Mouse (Mus musculus): ENCODE measurements at regions not wholly inside any gene's neighbourhood (a gene's known extent, or its start where the extent isn't known, plus 50 kb on each side); places are given as distances from the start of the nearest gene placed in this dataset.

DNA sequence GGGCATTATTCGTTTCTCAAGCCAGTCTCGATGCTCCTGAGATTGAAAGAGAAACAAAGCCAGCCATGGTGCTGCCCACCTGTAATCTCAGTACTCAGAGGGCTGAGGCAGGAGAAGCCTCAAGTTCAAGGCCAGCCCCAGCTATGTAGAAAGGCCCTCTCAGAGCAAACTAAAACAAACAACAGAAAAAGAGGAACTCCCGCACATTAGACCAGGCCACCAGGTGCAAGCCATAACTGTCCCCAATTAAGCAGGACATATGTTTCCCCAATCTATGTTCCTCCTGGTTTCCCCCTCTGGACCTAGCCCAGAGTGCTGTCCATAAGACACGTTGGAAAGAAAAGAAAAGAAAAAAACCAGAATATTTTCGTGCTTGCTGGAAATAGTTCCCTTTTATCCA, 142.5 kb downstream of the Cdc5l start:
- DNase-seq (ENCODE audit: extremely low spot score), result no peak

GRCm38 (mm10) chr17:45285621-45286189, 147.8 kb downstream of the Cdc5l start:
- DNase-seq (ENCODE audit: extremely low spot score), result no peak

DNA sequence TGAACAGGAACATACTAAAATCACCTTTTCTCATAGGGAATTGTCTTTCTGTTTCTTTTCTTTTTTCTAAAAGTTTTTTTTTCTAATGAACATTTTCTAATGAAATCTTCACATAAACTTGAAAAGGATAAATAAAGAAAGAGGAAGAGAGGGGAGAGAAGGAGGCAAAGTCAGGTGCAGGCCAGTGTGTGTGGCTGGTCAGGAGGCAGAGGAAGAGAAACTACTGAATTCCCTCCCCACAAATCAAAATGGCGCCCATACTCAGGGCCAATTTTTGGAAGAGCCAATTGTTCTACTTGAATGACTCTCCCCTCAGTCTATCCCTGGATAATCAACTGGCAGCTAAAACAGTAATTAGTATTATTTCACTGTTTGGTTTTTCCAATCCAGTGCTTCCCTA, 152.0 kb downstream of the Cdc5l start:
- DNase-seq (ENCODE audit: extremely low spot score), result no peak

DNA sequence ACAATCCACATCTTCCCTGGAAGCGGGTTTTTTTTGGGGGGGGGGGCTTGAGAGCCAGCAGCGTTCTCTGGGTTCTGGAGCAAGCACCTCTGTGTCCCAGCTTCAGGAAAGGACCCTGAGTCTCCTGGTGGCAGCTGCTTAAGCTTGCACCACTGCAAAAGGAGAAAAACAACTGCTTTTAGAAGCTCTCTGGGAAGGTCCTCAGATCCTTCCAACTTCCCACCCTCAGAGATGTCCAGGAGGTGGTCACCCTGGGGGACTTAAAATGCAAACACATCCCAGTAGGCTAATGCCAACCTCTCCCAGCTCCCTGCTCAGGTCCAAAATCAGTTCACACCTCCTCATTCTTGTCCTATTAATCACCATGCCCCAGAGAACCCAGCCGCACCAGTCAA, 153.7 kb downstream of the Cdc5l start:
- no peak for DNase-seq (ENCODE audit: extremely low spot score)

GRCm38 (mm10) chr17:45279075-45279810, 154.3 kb downstream of the Cdc5l start:
- DNase-seq (ENCODE audit: extremely low spot score), result peak; percentile 10

DNA sequence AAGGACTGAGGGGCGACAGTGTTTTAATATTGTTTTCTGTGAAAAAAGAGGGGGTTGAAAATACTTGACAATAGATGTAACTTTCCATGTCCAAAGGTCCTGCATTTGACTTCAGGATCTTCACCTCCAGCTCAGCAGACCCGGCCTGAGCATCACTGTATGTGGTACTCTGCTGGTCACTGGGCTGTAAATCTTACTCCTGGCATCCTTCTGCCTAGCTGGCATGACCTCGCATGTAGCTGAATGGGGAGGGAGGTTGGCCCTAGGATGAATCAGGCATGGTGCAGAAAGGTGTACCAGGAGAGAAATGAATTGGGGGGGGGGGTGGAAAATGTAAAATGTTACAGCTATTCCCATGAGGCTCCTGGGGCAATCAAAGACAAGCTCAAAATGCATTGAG, 156.0 kb downstream of the Cdc5l start:
- DNase-seq (ENCODE audit: extremely low spot score), result no peak

DNA sequence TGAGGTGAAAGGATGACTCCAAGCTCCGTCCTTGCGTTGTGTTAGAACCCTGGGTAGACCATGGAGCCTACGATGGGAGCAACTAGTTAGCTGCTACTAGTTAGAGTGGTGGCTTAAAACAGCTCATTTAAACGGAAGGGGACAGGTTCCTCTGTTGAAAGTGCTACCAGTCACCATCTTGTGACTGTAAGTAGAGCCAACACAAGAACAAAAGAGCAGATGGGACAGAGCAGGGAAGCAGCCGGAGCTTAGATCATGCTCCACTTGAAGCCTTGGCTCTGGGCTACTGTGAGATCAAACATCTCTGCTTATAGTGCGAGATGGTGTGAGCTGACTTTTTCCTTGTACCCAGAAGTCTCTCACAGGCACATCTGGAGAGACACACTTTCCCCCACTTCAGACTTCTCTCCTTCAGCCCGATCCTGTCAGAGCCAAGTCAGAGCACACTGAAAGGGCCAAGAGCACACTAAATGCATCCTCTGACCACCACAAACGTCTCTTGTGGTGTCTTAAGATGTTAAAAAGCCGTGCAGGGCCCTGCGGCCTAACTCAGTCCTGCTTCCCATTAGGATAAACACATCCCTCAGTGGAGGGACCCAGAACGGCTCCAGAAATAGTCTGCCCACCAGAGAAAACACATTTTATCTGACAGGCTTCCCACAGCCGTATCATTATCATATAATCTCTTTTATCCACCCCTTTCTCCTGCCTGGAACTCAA, 156.7 kb downstream of the Cdc5l start:
- DNase-seq (ENCODE audit: extremely low spot score), result no peak

DNA sequence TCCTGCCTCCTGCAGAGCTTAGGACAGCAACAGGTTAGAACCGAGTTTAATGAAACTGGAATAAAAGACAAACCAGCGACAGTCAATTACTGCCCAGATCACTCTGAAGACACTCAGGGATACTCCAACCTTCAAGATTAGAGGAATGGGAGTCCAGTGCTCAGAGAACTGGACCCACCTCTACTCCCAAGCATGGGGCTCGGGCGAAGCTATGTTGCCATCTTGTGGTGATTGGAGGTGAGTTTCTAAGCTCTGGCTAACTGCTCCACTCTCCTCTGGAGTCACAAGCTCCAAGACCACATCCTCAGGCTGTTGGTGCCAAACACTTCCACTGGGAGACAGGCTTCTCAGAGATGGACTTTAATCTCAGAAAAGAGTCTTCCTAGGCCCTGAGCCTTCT, 158.6 kb downstream of the Cdc5l start:
- DNase-seq (ENCODE audit: extremely low spot score), result peak; percentile 13

DNA sequence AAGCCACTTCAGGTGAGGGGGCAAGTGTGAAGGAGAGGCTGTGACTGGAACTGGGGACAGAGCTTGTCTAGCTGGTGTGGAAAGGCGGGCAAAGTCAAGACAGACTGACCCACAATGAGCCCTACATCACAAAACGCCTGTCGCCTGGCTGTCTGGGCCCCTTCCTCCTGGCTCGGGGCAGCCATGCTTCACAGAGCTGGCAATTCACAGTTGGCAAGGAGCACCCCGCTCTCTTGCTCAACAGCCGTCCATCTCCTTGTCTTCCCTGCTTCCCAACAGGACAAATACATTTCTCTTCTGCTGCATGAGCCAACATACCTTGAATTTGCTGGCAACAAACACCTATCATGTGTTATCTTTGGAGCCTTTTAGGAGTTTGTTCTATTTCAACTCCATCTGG, 166.8 kb downstream of the Cdc5l start:
- DNase-seq (ENCODE audit: extremely low spot score), result no peak

GRCm38 (mm10) chr17:45265587-45265986, 167.9 kb downstream of the Cdc5l start:
- DNase-seq (ENCODE audit: extremely low spot score), result no peak

DNA sequence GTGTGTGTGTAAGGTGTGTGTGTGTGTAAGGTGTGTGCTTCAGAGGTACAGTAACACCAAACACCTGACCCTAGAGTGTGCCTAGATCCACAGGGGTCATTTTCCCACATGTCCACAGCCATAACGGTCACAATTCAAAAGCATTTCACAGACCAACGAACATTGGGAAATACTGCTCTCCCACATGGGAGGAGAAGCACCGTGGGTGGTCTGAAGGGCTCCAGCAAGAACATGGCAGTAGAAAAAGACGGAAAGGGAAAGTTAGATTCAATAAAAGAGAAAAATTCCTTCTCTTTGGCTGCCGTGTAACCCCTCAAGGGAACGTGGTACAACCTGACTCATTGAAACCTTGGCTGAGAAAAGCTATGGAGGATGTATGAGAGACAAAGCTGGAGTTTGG, 169.1 kb downstream of the Cdc5l start:
- DNase-seq (ENCODE audit: extremely low spot score), result no peak

GRCm38 (mm10) chr17:45260421-45260820, 173.1 kb downstream of the Cdc5l start:
- DNase-seq (ENCODE audit: extremely low spot score), result no peak

GRCm38 (mm10) chr17:45258007-45258406, 175.5 kb downstream of the Cdc5l start:
- no peak for DNase-seq (ENCODE audit: extremely low spot score)

DNA sequence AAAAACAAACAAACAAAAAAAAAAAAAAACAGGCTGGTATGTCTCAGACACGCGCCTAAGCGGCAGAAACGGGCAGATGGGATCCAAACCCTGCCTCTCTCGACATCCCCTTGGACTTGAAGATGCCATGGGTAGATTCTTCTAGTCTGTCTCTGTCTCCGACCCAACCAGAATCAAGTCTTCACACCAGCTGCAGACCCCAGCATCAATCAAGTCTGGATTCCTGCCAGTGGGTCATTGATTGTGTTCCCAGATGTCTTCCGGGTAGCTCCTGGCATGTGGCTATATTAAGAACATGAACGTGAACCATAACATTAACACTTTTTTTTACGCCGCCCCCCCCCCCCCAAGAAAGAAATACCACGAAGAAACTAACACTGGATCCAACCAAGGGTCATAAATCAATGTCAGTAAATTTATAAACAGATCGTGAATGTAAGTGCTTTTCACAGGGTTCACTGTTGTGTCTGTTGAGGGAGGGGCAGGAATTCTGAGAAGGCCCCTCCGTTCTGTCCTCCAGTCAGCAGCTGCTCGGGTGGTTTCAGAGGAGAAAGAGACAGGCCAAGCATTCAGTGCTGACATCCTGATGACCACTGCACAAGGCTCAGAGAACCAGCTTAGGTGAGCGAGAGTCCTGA, 180.8 kb downstream of the Cdc5l start:
- DNase-seq (ENCODE audit: extremely low spot score), result no peak

DNA sequence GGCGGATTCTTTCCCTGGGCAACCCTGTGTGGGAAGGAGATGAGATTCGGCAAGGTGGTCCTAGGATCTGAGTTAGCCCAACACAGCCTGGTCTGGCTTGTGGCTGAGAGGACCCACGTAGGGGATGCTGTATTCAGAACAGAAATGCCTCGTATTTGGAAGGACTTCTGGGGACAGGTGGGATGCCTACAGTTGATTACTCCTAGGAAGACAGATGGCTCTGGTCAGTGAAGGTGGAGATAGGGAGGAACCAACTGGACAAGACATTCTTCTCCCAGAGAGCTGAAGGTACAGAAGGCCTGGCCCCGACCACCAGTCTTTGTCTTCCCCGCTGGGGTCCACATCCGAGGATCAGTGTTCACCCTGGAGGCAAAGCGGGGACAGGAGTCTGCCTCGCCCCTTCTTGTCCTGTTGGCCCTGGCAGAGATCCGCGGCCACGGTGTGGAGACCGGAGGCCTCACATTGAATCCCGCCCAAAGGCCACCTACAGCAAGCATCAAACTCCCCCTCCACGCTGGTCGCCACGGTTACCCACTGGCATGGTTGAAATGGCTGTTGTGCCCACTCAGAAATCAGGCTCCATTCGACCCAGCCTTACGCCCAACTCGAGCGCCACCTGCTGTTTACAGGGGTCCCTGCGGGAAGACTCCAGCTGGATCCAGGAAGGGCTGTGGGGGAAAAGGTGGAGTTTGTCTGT, 182.4 kb downstream of the Cdc5l start:
- peak; percentile 76 for DNase-seq (ENCODE audit: extremely low spot score)

- no peak for DNase-seq (ENCODE audit: extremely low spot score)
Observed at GRCm38 (mm10) chr17:45250450-45250849, 183.1 kb downstream of the Cdc5l start.

- no peak for DNase-seq (ENCODE audit: extremely low spot score)
Observed at GRCm38 (mm10) chr17:45247142-45248137, 186.1 kb downstream of the Cdc5l start.

DNA sequence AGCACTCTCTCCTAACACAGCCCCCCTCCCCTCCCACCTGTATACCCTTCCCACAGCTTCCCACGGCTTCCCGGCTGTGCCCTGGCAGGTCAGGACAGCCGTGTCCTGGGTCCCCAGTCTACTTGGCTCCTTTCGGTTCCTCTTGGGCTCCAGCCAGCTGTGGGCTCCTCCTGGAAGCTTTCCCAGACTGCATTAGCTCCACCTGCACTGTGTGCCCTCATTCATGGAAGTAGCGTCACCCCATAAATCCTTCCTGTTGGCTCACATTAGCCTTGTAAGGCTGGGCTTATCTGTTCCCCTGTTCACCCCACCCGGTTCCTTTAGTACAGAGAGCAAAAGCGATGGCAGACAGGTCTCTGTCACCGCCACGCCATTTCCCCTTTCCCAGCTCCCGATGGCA, 188.7 kb downstream of the Cdc5l start:
- no peak for DNase-seq (ENCODE audit: extremely low spot score)

DNA sequence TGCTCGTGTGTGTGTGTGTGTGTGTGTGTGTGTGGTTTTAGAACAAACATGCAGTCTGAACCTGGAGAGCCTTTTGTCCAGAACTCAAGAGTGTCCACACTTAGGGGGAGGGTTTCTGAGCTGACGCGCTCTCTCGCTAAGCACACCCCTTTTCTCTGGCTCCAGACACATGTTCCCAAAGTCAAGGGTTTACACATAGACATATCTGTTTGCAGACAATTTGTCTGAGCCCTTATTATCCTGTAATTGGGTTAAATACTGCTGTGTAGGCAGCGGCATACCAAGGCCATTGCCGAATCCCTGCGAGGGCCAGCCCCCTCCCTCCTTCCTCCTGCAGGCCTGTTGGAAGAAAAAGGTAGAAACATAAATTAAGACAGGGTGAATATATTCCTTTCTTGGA, 190.4 kb downstream of the Cdc5l start:
- DNase-seq (ENCODE audit: extremely low spot score), result no peak

DNA sequence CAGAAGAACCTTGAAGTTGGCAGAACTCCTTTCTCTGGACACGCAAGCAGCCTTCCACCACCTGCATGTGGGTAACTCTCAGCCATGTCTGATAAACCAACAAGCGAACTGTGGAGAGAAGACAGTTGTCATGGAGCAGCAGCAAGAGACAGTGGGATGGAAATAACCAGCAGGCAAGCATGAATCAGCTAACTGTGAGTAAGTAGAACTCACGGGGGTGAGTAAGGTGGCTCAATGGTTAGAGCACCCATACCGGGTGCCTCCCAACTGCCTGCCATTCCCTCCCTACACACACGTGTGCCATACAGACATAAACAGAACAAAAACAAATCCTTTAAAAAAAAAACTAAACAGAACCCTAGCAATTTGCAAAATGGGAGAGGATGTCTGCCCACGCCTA, 191.5 kb downstream of the Cdc5l start:
- no peak for DNase-seq (ENCODE audit: extremely low spot score)
